Mouse (Mus musculus) ES-Bruce4 (cell line): ENCODE measurements around the gene Hoxb13. TPM values are rescaled to one million over a fixed set of nuclear protein-coding genes. Genes with fewer than 3 reads are reported as not detected.

Experiments used
- H3K27ac ChIP-seq: 2 replicates; pipeline ENCODE4 v1.5.1; 2012; ENCODE audit warnings: low read length, inconsistent platforms; ENCODE audit not compliant: insufficient read depth
- H3K27me3 ChIP-seq: 2 replicates; pipeline ENCODE4 v1.6.1; 2012; ENCODE audit warnings: mild to moderate bottlenecking, low read length, inconsistent platforms; ENCODE audit not compliant: control insufficient read depth, poor library complexity, insufficient read depth, severe bottlenecking
- H3K36me3 ChIP-seq: 2 replicates; pipeline ENCODE4 v1.6.1; 2012; ENCODE audit warnings: inconsistent platforms, mild to moderate bottlenecking, low read length, moderate library complexity; ENCODE audit not compliant: control insufficient read depth, poor library complexity, insufficient read depth, severe bottlenecking
- H3K4me1 ChIP-seq: one replicate; pipeline ENCODE4 v1.8.1; 2011; ENCODE audit warnings: low read length; ENCODE audit not compliant: control insufficient read depth, insufficient read depth
- H3K4me3 ChIP-seq: 2 replicates; pipeline ENCODE4 v1.5.1; 2011; ENCODE audit warnings: low read depth, mild to moderate bottlenecking, low read length
- H3K9ac ChIP-seq: 2 replicates; pipeline ENCODE4 v1.6.1; 2012; ENCODE audit warnings: low read depth, mild to moderate bottlenecking, inconsistent platforms; ENCODE audit not compliant: poor library complexity, severe bottlenecking
- H3K9me3 ChIP-seq: replicated peaks from 2 replicates; pipeline ENCODE4 v1.6.1; 2012; ENCODE audit warnings: mild to moderate bottlenecking, low read length, inconsistent platforms; ENCODE audit not compliant: control insufficient read depth, poor library complexity, insufficient read depth, severe bottlenecking
- CTCF ChIP-seq: IDR thresholded peaks from one replicate; pipeline ENCODE4 v1.8.1; 2011; ENCODE audit warnings: low read depth, low read length
- EP300 ChIP-seq: IDR thresholded peaks from 2 replicates; pipeline ENCODE4 v1.6.1; 2011; ENCODE audit warnings: low read depth, low read length; ENCODE audit not compliant: insufficient read depth
- POLR2A ChIP-seq: IDR thresholded peaks from one replicate; pipeline ENCODE4 v1.8.1; 2011; ENCODE audit warnings: low read length; ENCODE audit not compliant: insufficient read depth
- polyA plus RNA-seq: library from polyadenylated mRNA; stranded (reverse); fragments of >200 nt; gene quantifications from 2 replicates; pipeline ENCODE4 v1.2.4, GENCODE M21; 2011; ENCODE audit warnings: low read depth; ENCODE audit not compliant: missing spikeins, insufficient read depth, insufficient read length

Gene Hoxb13
- polyA plus RNA-seq, 1 experiment: not detected

DNA sequence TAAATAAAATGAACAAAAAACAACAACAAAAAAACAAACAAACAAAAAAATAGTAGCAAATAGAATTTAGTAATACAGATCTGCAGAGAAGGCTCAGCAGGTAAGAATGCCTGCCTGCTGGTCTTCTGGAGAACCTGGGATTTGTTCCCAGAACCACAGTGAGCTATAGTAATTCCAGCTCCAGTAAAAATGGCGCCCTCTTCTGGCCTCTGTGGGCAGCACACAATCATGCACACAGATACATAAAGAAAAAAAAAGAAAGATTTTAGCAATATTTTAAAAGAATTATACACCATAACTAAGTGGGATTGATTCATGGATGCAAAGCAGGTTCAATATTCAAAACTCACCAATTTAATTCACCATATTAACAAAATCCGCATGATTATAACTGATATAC lies 29.7 kb downstream of the Hoxb13 start:
- no peaks in the 10 kb centered on the region for H3K4me1 ChIP-seq

DNA sequence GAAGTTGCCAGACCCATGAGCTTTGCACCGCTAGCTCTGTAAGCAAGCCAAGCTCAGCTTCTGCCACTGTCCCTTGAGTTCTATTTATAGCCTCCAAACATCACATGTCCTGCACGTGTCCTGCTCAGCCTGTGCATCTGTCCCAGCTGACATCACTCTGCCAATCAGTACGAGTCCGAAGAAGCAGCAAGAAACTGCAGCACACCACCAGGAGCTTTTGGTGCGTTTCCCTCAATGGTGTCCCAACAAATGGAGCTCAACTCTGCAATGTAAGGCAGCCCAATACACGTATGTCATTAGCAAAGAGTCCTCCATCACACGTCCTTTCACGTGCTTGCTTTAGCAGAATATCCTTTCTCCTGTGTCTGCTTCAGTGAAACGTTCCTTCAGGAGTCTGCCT lies 33.6 kb downstream of the Hoxb13 start:
- no peak overlapping the region for H3K9ac ChIP-seq
- no peak overlapping the region for H3K27ac ChIP-seq
- H3K9me3 ChIP-seq: no peaks in the 10 kb centered on the region
- TF ChIP-seq POLR2A (no peak), EP300 (no peak), CTCF (no peak)
- no peaks in the 10 kb centered on the region for H3K36me3 ChIP-seq
- no peaks in the 10 kb centered on the region for H3K4me1 ChIP-seq
- H3K4me3 ChIP-seq: no peak overlapping the region
- no peaks in the 10 kb centered on the region for H3K27me3 ChIP-seq

More for the DNA sequence above, 29.7 kb downstream of the Hoxb13 start:
- Histone ChIP-seq H3K4me3 (no peak overlapping the region), H3K9ac (no peak overlapping the region), H3K27me3 (peaks cover 3% of the 10 kb centered on the region; the same call in 1 of the 2 replicates), H3K27ac (no peak overlapping the region), H3K36me3 (no peaks in the 10 kb centered on the region), H3K9me3 (peaks cover 6% of the 10 kb centered on the region)
- TF ChIP-seq EP300 (no peak), POLR2A (no peak), CTCF (peak; percentile 38)

DNA sequence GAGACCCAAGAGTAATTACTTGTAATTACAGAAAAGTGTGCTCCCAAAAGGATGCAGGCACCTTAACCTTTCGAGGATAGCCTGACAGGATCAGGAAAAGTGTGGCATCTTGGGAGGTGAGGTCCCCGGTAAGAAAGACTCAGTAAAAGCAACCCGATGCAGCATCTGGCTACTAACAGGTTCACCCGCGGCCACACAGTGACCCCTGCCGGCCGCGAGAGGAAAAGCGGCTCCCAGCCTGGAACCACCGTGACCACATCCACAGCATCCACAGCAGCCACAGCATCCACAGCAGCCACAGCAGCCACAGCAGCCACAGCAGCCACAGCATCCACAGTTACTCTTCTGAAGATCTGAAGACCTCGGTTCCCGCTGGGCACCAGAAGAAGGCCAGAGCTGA lies 40.8 kb downstream of the Hoxb13 start:
- no peaks in the 10 kb centered on the region; the same call in 1 of the 2 replicates for H3K27me3 ChIP-seq
- H3K9me3 ChIP-seq: no peaks in the 10 kb centered on the region
- TF ChIP-seq CTCF: peak; percentile 83
- TF ChIP-seq POLR2A: no peak
- no peak for TF ChIP-seq EP300
- no peak overlapping the region for H3K9ac ChIP-seq
- no peaks in the 10 kb centered on the region for H3K36me3 ChIP-seq
- H3K4me1 ChIP-seq: no peaks in the 10 kb centered on the region
- H3K27ac ChIP-seq: no peak overlapping the region
- H3K4me3 ChIP-seq: no peak overlapping the region

DNA sequence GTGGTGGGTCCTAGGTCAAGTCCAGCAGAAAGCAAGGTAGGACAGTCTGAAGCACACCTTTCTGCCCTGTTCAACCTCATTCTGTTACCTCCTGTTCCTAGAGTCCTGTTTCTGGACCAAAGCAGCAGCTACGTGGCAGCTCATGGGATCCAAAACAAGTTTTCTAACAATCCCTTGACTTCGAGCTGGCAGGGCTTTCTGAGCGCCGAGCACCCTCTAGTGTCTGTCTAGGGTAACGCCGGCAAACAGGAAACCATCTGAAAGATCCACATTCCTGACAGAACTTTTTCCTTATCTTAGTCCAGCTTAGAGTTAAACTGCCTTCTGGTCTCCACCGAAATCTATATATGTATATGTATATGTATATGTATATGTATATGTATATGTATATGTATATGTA lies 46.1 kb downstream of the Hoxb13 start:
- peak; percentile 91 for TF ChIP-seq CTCF
- no peak for TF ChIP-seq EP300
- Histone ChIP-seq H3K9ac (no peak overlapping the region), H3K27me3 (no peaks in the 10 kb centered on the region)

More for the DNA sequence above, 46.1 kb downstream of the Hoxb13 start:
- H3K27ac ChIP-seq: no peak overlapping the region
- no peaks in the 10 kb centered on the region for H3K36me3 ChIP-seq
- H3K4me1 ChIP-seq: no peaks in the 10 kb centered on the region
- no peak overlapping the region for H3K4me3 ChIP-seq
- H3K9me3 ChIP-seq: no peaks in the 10 kb centered on the region

Other genes starting within 250 kb of the Hoxb13 start
- 379 and 392 TPM in 2 replicates for gene Igf2bp1, start 188.4 kb upstream of the Hoxb13 start, polyA plus RNA-seq
- gene Gip, start 169.8 kb upstream of the Hoxb13 start, polyA plus RNA-seq: not detected in 2 replicates
- gene Snf8, start 159.4 kb upstream of the Hoxb13 start, polyA plus RNA-seq: 56.1 and 62.1 TPM in 2 replicates
- 85.7 and 86.6 TPM in 2 replicates for gene Ube2z, start 128.9 kb upstream of the Hoxb13 start, polyA plus RNA-seq
- 184 and 191 TPM in 2 replicates for gene Atp5g1, start 118.6 kb upstream of the Hoxb13 start, polyA plus RNA-seq
- gene Calcoco2, start 82.4 kb upstream of the Hoxb13 start, polyA plus RNA-seq: 16.7 and 18.0 TPM in 2 replicates
- 6.9 and 7.9 TPM in 2 replicates for gene Ttll6, start 60.5 kb upstream of the Hoxb13 start, polyA plus RNA-seq
- 1.5 and 1.6 TPM in 2 replicates for gene Hoxb9, start 77.1 kb downstream of the Hoxb13 start, polyA plus RNA-seq
- gene Hoxb8, start 87.6 kb downstream of the Hoxb13 start, polyA plus RNA-seq: 0.48 TPM in 1 of 2 replicates, not detected in the other
- gene Hoxb7, start 92.3 kb downstream of the Hoxb13 start, polyA plus RNA-seq: not detected in 2 replicates
- not detected in 2 replicates for gene Hoxb6, start 98.2 kb downstream of the Hoxb13 start, polyA plus RNA-seq
- not detected in 2 replicates for gene Hoxb5, start 109.0 kb downstream of the Hoxb13 start, polyA plus RNA-seq
- gene Hoxb4, start 124.0 kb downstream of the Hoxb13 start, polyA plus RNA-seq: 0.35 and 0.70 TPM in 2 replicates
- gene Hoxb3, start 129.0 kb downstream of the Hoxb13 start, polyA plus RNA-seq: 0.67 TPM in 1 of 2 replicates, not detected in the other
- gene Hoxb2, start 156.2 kb downstream of the Hoxb13 start, polyA plus RNA-seq: 0.49 and 0.70 TPM in 2 replicates
- gene Hoxb1, start 171.4 kb downstream of the Hoxb13 start, polyA plus RNA-seq: not detected in 2 replicates